Mouse (Mus musculus) heart, embryonic 16.5 days (tissue): ENCODE data around the gene Prkn. TPM values are rescaled to one million over a fixed set of nuclear protein-coding genes. Genes with fewer than 3 reads are reported as not detected.
A peak's percentile ranks its signal among the peaks of the same experiment; 100 is the strongest.

Experiments used
- ATAC-seq: fragments of 200-750 bp; cut with Nextera tagmentation; replicated peaks from 2 replicates; pipeline ENCODE4 v1.8.0; 2017; ENCODE audit warnings: moderate number of reproducible peaks; ENCODE audit not compliant: insufficient read depth, low FRiP score; ENCODE audit errors: extremely low read depth
- H3K27ac ChIP-seq: fragments of 300-500 bp; sonication (generic); 2 replicates; pipeline ENCODE4 v1.5.1; 2014; ENCODE audit warnings: mild to moderate bottlenecking, low read length, control low read depth, moderate library complexity
- H3K27me3 ChIP-seq: fragments of 300-500 bp; sonication (generic); 2 replicates; pipeline ENCODE4 v1.6.1; 2014; ENCODE audit warnings: low read length, mixed read lengths; ENCODE audit not compliant: control insufficient read depth, insufficient read depth
- H3K36me3 ChIP-seq: fragments of 300-500 bp; sonication (generic); 2 replicates; pipeline ENCODE4 v1.6.1; 2014; ENCODE audit not compliant: control insufficient read depth, insufficient read depth
- H3K4me1 ChIP-seq: fragments of 300-500 bp; sonication (generic); 2 replicates; pipeline ENCODE4 v1.6.1; 2014; ENCODE audit warnings: low read length, mixed read lengths; ENCODE audit not compliant: control insufficient read depth, insufficient read depth
- H3K4me2 ChIP-seq: fragments of 300-500 bp; sonication (generic); 2 replicates; pipeline ENCODE4 v1.6.1; 2014; ENCODE audit warnings: low read depth, mild to moderate bottlenecking, control low read depth, low read length
- H3K4me3 ChIP-seq: fragments of 300-500 bp; sonication (generic); 2 replicates; pipeline ENCODE4 v1.5.1; 2014; ENCODE audit warnings: mild to moderate bottlenecking, control low read depth, low read length
- H3K9ac ChIP-seq: fragments of 300-500 bp; sonication (generic); 2 replicates; pipeline ENCODE4 v1.6.1; 2014; ENCODE audit warnings: low read length, control low read depth
- H3K9me3 ChIP-seq: fragments of 300-500 bp; sonication (generic); replicated peaks from 2 replicates; pipeline ENCODE4 v1.6.1; 2016; ENCODE audit warnings: low read length; ENCODE audit not compliant: control insufficient read depth
- WGBS: fragments of 180-500 bp; shearing (Covaris S2); extraction: QIAGEN DNeasy Blood & Tissue Kit; methylation state at CpG from one replicate; pipeline ENCODE4 v1.1.7; 2014; 5-methylcytosine and 5-hydroxymethylcytosine counted together
- polyA plus RNA-seq: library from polyadenylated mRNA; unstranded; fragments of >200 nt; fragmentation: Nextera tagmentation; extraction: Ambion mirVana; gene quantifications from 2 replicates; pipeline ENCODE4 v1.2.1, GENCODE M21; 2015

The Prkn gene
- polyA plus RNA-seq, 1 experiment from 2014 or later = 2.4 TPM

- no peaks in the 10 kb centered on the region for H3K36me3 ChIP-seq
- 76% methylated on average over 5 of the region's 5 CpGs for WGBS
Observed at GRCm38 (mm10) chr17:11087088-11087487, 246.9 kb downstream of the Prkn start.

GRCm38 (mm10) chr17:11087823-11088222 is 247.6 kb downstream of the Prkn start:
- no peak for ATAC-seq
- no peak overlapping the region for H3K9ac ChIP-seq
- WGBS = 55% methylated on average over 8 of the region's 8 CpGs
- H3K4me1 ChIP-seq = no peaks in the 10 kb centered on the region
- no peak overlapping the region for H3K4me3 ChIP-seq
- H3K27me3 ChIP-seq = no peaks in the 10 kb centered on the region
- no peaks in the 10 kb centered on the region for H3K9me3 ChIP-seq
- H3K4me2 ChIP-seq = no peak overlapping the region
- no peak overlapping the region for H3K27ac ChIP-seq
- H3K36me3 ChIP-seq = no peaks in the 10 kb centered on the region

More at GRCm38 (mm10) chr17:11087088-11087487, 246.9 kb downstream of the Prkn start:
- Histone ChIP-seq H3K9me3 (no peaks in the 10 kb centered on the region), H3K27me3 (no peaks in the 10 kb centered on the region), H3K4me2 (no peak overlapping the region), H3K4me3 (no peak overlapping the region), H3K4me1 (no peaks in the 10 kb centered on the region), H3K9ac (no peak overlapping the region), H3K27ac (no peak overlapping the region)
- no peak for ATAC-seq

- no peak for ATAC-seq
- 71% methylated on average over 6 of the region's 6 CpGs for WGBS
Observed at GRCm38 (mm10) chr17:11089361-11089760, 249.2 kb downstream of the Prkn start.

GRCm38 (mm10) chr17:11092900-11093299 is 252.7 kb downstream of the Prkn start:
- Histone ChIP-seq H3K27me3 (no peaks in the 10 kb centered on the region), H3K36me3 (no peaks in the 10 kb centered on the region)
- WGBS = 34% methylated on average over 6 of the region's 6 CpGs

More at GRCm38 (mm10) chr17:11089361-11089760, 249.2 kb downstream of the Prkn start:
- Histone ChIP-seq H3K4me2 (no peak overlapping the region), H3K4me1 (no peaks in the 10 kb centered on the region), H3K27ac (no peak overlapping the region), H3K27me3 (no peaks in the 10 kb centered on the region), H3K36me3 (no peaks in the 10 kb centered on the region), H3K4me3 (no peak overlapping the region), H3K9me3 (no peaks in the 10 kb centered on the region), H3K9ac (no peak overlapping the region)

GRCm38 (mm10) chr17:11093321-11093720 is 253.1 kb downstream of the Prkn start:
- ATAC-seq = no peak
- no peak overlapping the region for H3K4me2 ChIP-seq
- no peak overlapping the region for H3K9ac ChIP-seq
- no peaks in the 10 kb centered on the region for H3K27me3 ChIP-seq
- H3K4me1 ChIP-seq = no peaks in the 10 kb centered on the region
- no peak overlapping the region for H3K4me3 ChIP-seq
- H3K27ac ChIP-seq = no peak overlapping the region
- H3K9me3 ChIP-seq = no peaks in the 10 kb centered on the region
- no peaks in the 10 kb centered on the region for H3K36me3 ChIP-seq
- whole genome bisulfite sequencing = 50% methylated on average over 3 of the region's 3 CpGs

More at GRCm38 (mm10) chr17:11092900-11093299, 252.7 kb downstream of the Prkn start:
- no peak overlapping the region for H3K4me3 ChIP-seq
- ATAC-seq = 0 out of 2 replicates have a peak, but pooled peaks have one; percentile 18
- H3K4me1 ChIP-seq = no peaks in the 10 kb centered on the region
- no peak overlapping the region for H3K9ac ChIP-seq
- H3K4me2 ChIP-seq = no peak overlapping the region
- H3K9me3 ChIP-seq = no peaks in the 10 kb centered on the region
- H3K27ac ChIP-seq = no peak overlapping the region

- ATAC-seq = no peak
- H3K27ac ChIP-seq = no peak overlapping the region
- 76% methylated on average over 3 of the region's 3 CpGs for WGBS
Observed at GRCm38 (mm10) chr17:11107007-11107406, 266.8 kb downstream of the Prkn start.

GRCm38 (mm10) chr17:11107916-11108315 is 267.7 kb downstream of the Prkn start:
- Histone ChIP-seq H3K27me3 (no peaks in the 10 kb centered on the region), H3K27ac (no peak overlapping the region), H3K4me3 (no peak overlapping the region), H3K9ac (no peak overlapping the region), H3K9me3 (no peaks in the 10 kb centered on the region), H3K4me1 (no peaks in the 10 kb centered on the region), H3K36me3 (no peaks in the 10 kb centered on the region), H3K4me2 (no peak overlapping the region)
- 50% methylated on average over 2 of the region's 2 CpGs for WGBS
- ATAC-seq = no peak

More at GRCm38 (mm10) chr17:11107007-11107406, 266.8 kb downstream of the Prkn start:
- no peak overlapping the region for H3K4me2 ChIP-seq
- no peaks in the 10 kb centered on the region for H3K27me3 ChIP-seq
- H3K4me1 ChIP-seq = no peaks in the 10 kb centered on the region
- no peaks in the 10 kb centered on the region for H3K36me3 ChIP-seq
- no peaks in the 10 kb centered on the region for H3K9me3 ChIP-seq
- H3K9ac ChIP-seq = no peak overlapping the region
- H3K4me3 ChIP-seq = no peak overlapping the region

- 75% methylated on average over 10 of the region's 10 CpGs for WGBS
- no peak for ATAC-seq
- Histone ChIP-seq H3K27ac (no peak overlapping the region), H3K9ac (no peak overlapping the region), H3K4me1 (no peaks in the 10 kb centered on the region), H3K4me3 (no peak overlapping the region), H3K27me3 (no peaks in the 10 kb centered on the region), H3K4me2 (no peak overlapping the region), H3K9me3 (no peaks in the 10 kb centered on the region), H3K36me3 (no peaks in the 10 kb centered on the region)
Observed at GRCm38 (mm10) chr17:11117508-11117907, 277.3 kb downstream of the Prkn start.

GRCm38 (mm10) chr17:11124048-11124447 is 283.9 kb downstream of the Prkn start:
- H3K36me3 ChIP-seq = no peaks in the 10 kb centered on the region
- H3K4me2 ChIP-seq = no peak overlapping the region
- no peak overlapping the region for H3K9ac ChIP-seq
- no peaks in the 10 kb centered on the region for H3K9me3 ChIP-seq
- no peak overlapping the region for H3K27ac ChIP-seq
- H3K27me3 ChIP-seq = no peaks in the 10 kb centered on the region
- H3K4me3 ChIP-seq = no peak overlapping the region
- H3K4me1 ChIP-seq = no peaks in the 10 kb centered on the region
- WGBS = 69% methylated on average over 7 of the region's 7 CpGs
- ATAC-seq = no peak
